Mouse (Mus musculus): ENCODE measurements around the gene Fkbp8. TPM values are rescaled to one million over a fixed set of nuclear protein-coding genes. Genes with fewer than 3 reads are reported as not detected.
A peak's percentile ranks its signal among the peaks of the same experiment; 100 is the strongest.

Fkbp8 gene
- polyA plus RNA-seq, 1 experiment, result 80.5 TPM

GRCm38 (mm10) chr8:70500386-70501301, 26.9 kb upstream of the Fkbp8 start:
- no peak overlapping the region for H3K27ac ChIP-seq (ENCODE audit: insufficient read depth, low read length)
- H3K4me1 ChIP-seq (ENCODE audit: control insufficient read depth, insufficient read depth, low read length), result no peaks in the 10 kb centered on the region
- peaks cover 2% of the 10 kb centered on the region; the same call in 1 of the 2 replicates for H3K27me3 ChIP-seq (ENCODE audit: control insufficient read depth, insufficient read depth, low read length, poor library complexity, severe bottlenecking)
- H3K9me3 ChIP-seq (replicated peaks; ENCODE audit: control insufficient read depth, insufficient read depth, low read length, poor library complexity, severe bottlenecking), result no peaks in the 10 kb centered on the region
- peak overlapping the region; percentile 14; the same call in 1 of the 2 replicates for H3K9ac ChIP-seq (ENCODE audit: low read depth, poor library complexity, severe bottlenecking)
- H3K36me3 ChIP-seq (ENCODE audit: control insufficient read depth, insufficient read depth, low read length, poor library complexity, severe bottlenecking), result peaks cover 4% of the 10 kb centered on the region; the same call in 1 of the 2 replicates
- H3K4me3 ChIP-seq (ENCODE audit: low read depth, low read length), result peak overlapping the region; percentile 64
- TF ChIP-seq CTCF (IDR thresholded peaks at IDR 0.05; ENCODE audit: low read depth, low read length) (no peak), POLR2A (IDR thresholded peaks at IDR 0.05; ENCODE audit: insufficient read depth, low read length) (no peak), EP300 (IDR thresholded peaks at IDR 0.05; ENCODE audit: insufficient read depth, low read depth, low read length) (no peak)

DNA sequence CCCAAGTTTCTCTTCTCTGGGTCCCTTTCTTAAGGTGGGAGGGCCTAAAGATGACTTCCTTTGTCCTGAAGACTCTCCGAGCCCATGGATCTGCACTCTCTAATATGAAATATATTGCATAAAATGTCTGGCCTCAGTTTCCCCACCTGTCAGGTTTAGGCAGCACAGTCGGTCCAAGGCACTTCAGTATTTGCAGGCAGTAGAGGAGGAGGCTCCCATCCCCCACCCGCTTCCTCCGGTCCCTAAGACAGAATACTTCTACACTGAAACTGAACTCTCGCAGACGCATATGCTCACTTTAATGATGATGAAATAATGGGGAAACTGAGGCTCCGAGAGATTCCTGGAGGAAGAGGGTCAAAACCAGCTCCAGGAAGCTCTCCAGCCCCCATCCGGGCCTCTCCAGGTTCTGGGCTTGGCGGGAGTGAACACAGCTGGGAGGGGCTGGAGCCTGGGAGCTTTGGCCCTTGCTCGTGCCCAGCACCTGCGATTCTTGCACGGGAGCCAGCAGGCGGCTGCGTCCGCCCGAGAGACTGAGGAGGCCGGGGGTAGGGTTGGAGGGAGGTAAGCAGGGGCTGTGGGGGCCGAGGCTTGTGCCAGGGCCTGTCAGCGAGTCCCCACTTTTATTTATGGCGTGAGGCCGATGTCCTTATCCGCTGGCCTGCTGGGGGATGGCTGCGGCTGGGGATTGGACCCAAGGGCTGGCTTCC, 25.5 kb upstream of the Fkbp8 start:
- Histone ChIP-seq H3K9ac (ENCODE audit: low read depth, poor library complexity, severe bottlenecking) (peak overlapping the region; percentile 51), H3K27ac (ENCODE audit: insufficient read depth, low read length) (no peak overlapping the region), H3K4me3 (ENCODE audit: low read depth, low read length) (no peak overlapping the region), H3K36me3 (ENCODE audit: control insufficient read depth, insufficient read depth, low read length, poor library complexity, severe bottlenecking) (peaks cover 4% of the 10 kb centered on the region; the same call in 1 of the 2 replicates), H3K4me1 (ENCODE audit: control insufficient read depth, insufficient read depth, low read length) (no peaks in the 10 kb centered on the region), H3K27me3 (ENCODE audit: control insufficient read depth, insufficient read depth, low read length, poor library complexity, severe bottlenecking) (no peaks in the 10 kb centered on the region), H3K9me3 (replicated peaks; ENCODE audit: control insufficient read depth, insufficient read depth, low read length, poor library complexity, severe bottlenecking) (no peaks in the 10 kb centered on the region)
- TF ChIP-seq CTCF (IDR thresholded peaks at IDR 0.05; ENCODE audit: low read depth, low read length), result no peak
- no peak for TF ChIP-seq POLR2A (IDR thresholded peaks at IDR 0.05; ENCODE audit: insufficient read depth, low read length)
- no peak for TF ChIP-seq EP300 (IDR thresholded peaks at IDR 0.05; ENCODE audit: insufficient read depth, low read depth, low read length)

DNA sequence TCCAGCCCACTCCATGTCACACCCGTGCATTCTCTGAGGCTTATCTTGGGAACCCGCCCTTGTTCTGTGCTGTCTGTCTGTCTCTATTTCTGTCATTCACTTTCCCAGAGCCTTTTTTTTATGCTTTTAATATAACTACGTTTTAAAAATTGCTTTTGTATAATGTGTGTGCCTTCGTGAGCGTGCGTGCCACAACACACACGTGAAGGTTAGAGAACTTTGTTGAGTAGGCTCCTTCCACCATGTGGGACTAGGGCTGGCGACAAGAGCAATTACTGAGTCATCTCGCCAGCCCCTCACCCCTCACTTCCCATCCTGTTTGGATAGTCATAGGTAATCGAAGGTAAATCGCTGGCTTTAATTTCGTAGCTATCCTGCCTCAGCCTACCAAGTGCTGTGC, 25.0 kb upstream of the Fkbp8 start:
- peak overlapping the region; percentile 51 for H3K9ac ChIP-seq (ENCODE audit: low read depth, poor library complexity, severe bottlenecking)
- no peaks in the 10 kb centered on the region for H3K27me3 ChIP-seq (ENCODE audit: control insufficient read depth, insufficient read depth, low read length, poor library complexity, severe bottlenecking)
- TF ChIP-seq EP300 (IDR thresholded peaks at IDR 0.05; ENCODE audit: insufficient read depth, low read depth, low read length) (no peak), POLR2A (IDR thresholded peaks at IDR 0.05; ENCODE audit: insufficient read depth, low read length) (no peak), CTCF (IDR thresholded peaks at IDR 0.05; ENCODE audit: low read depth, low read length) (no peak)
- no peak overlapping the region for H3K27ac ChIP-seq (ENCODE audit: insufficient read depth, low read length)
- no peaks in the 10 kb centered on the region for H3K9me3 ChIP-seq (replicated peaks; ENCODE audit: control insufficient read depth, insufficient read depth, low read length, poor library complexity, severe bottlenecking)
- no peaks in the 10 kb centered on the region for H3K4me1 ChIP-seq (ENCODE audit: control insufficient read depth, insufficient read depth, low read length)
- peaks cover 7% of the 10 kb centered on the region for H3K36me3 ChIP-seq (ENCODE audit: control insufficient read depth, insufficient read depth, low read length, poor library complexity, severe bottlenecking)
- no peak overlapping the region for H3K4me3 ChIP-seq (ENCODE audit: low read depth, low read length)

GRCm38 (mm10) chr8:70503062-70503750, 24.3 kb upstream of the Fkbp8 start:
- no peak overlapping the region for H3K27ac ChIP-seq (ENCODE audit: insufficient read depth, low read length)
- H3K4me3 ChIP-seq (ENCODE audit: low read depth, low read length), result peak overlapping the region; percentile 22; the same call in 1 of the 2 replicates
- TF ChIP-seq CTCF (IDR thresholded peaks at IDR 0.05; ENCODE audit: low read depth, low read length) (peak; percentile 73), EP300 (IDR thresholded peaks at IDR 0.05; ENCODE audit: insufficient read depth, low read depth, low read length) (no peak), POLR2A (IDR thresholded peaks at IDR 0.05; ENCODE audit: insufficient read depth, low read length) (no peak)
- no peaks in the 10 kb centered on the region for H3K27me3 ChIP-seq (ENCODE audit: control insufficient read depth, insufficient read depth, low read length, poor library complexity, severe bottlenecking)
- no peaks in the 10 kb centered on the region for H3K9me3 ChIP-seq (replicated peaks; ENCODE audit: control insufficient read depth, insufficient read depth, low read length, poor library complexity, severe bottlenecking)
- H3K4me1 ChIP-seq (ENCODE audit: control insufficient read depth, insufficient read depth, low read length), result no peaks in the 10 kb centered on the region
- 0 out of 2 replicates have a peak overlapping the region, but pooled peaks have one; percentile 6 for H3K9ac ChIP-seq (ENCODE audit: low read depth, poor library complexity, severe bottlenecking)
- peaks cover 13% of the 10 kb centered on the region for H3K36me3 ChIP-seq (ENCODE audit: control insufficient read depth, insufficient read depth, low read length, poor library complexity, severe bottlenecking)

GRCm38 (mm10) chr8:70504291-70504716, 23.2 kb upstream of the Fkbp8 start:
- Histone ChIP-seq H3K4me3 (ENCODE audit: low read depth, low read length) (no peak overlapping the region), H3K27ac (ENCODE audit: insufficient read depth, low read length) (no peak overlapping the region), H3K27me3 (ENCODE audit: control insufficient read depth, insufficient read depth, low read length, poor library complexity, severe bottlenecking) (no peaks in the 10 kb centered on the region), H3K9ac (ENCODE audit: low read depth, poor library complexity, severe bottlenecking) (no peak overlapping the region), H3K36me3 (ENCODE audit: control insufficient read depth, insufficient read depth, low read length, poor library complexity, severe bottlenecking) (peaks cover 23% of the 10 kb centered on the region), H3K9me3 (replicated peaks; ENCODE audit: control insufficient read depth, insufficient read depth, low read length, poor library complexity, severe bottlenecking) (no peaks in the 10 kb centered on the region), H3K4me1 (ENCODE audit: control insufficient read depth, insufficient read depth, low read length) (no peaks in the 10 kb centered on the region)
- TF ChIP-seq POLR2A (IDR thresholded peaks at IDR 0.05; ENCODE audit: insufficient read depth, low read length), result no peak
- no peak for TF ChIP-seq CTCF (IDR thresholded peaks at IDR 0.05; ENCODE audit: low read depth, low read length)
- no peak for TF ChIP-seq EP300 (IDR thresholded peaks at IDR 0.05; ENCODE audit: insufficient read depth, low read depth, low read length)

Measured in ES-Bruce4 (cell line).